In the genomic region with DNA sequence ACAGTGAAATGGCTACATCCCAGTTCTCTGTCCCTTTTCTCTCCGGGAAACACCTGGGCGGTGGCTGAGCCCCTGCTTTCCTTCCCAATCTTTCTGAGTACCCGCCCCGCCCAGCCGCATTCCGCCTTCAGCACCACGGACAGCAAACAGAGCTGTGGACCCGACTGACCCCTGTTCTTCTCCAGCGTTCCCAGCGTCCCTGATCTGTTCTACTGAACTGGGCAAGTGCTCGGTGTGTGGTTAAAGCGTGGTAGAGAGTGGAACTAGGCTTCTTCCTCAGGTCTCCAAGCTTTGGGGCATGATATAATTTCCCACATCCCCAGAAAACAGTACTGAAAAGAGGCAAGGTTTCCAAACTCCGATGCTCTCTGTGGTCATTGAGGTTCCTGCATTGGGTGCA, we compare ENCODE assay signal across 8 mouse cellular contexts. TPM values are rescaled to one million over a fixed set of nuclear protein-coding genes. Genes with fewer than 3 reads are reported as not detected.
DNase-seq lines count a peak whose midpoint lies in the region; ATAC-seq and TF ChIP-seq lines count a peak whose summit lies in the region.

No protein-coding gene starts in this region.

- H3K9ac ChIP-seq in forebrain, embryonic 12.5 days: peak overlapping the region; percentile 68
- peak overlapping the region; percentile 68 for H3K9ac ChIP-seq in hindbrain, postnatal 0 days (replicated peaks; ENCODE audit: low read length)
- H3K9ac ChIP-seq in liver, embryonic 15.5 days: no peak overlapping the region
- peak overlapping the region; percentile 84 for H3K9ac ChIP-seq in neural tube, embryonic 13.5 days

- H3K27me3 ChIP-seq in forebrain, embryonic 12.5 days: peaks cover 6% of the 10 kb centered on the region; the same call in 1 of the 2 replicates
- no peaks in the 10 kb centered on the region for H3K27me3 ChIP-seq in hindbrain, postnatal 0 days (ENCODE audit: insufficient read depth, low read length)
- peaks cover 40% of the 10 kb centered on the region for H3K27me3 ChIP-seq in liver, embryonic 15.5 days
- no peaks in the 10 kb centered on the region for H3K27me3 ChIP-seq in neural tube, embryonic 13.5 days

- 1% methylated on average over 13 of the region's 13 CpGs for WGBS in forebrain, embryonic 12.5 days
- WGBS in hindbrain, postnatal 0 days: under 1% methylated on average over 13 of the region's 13 CpGs
- 1% methylated on average over 13 of the region's 13 CpGs for WGBS in liver, embryonic 15.5 days (ENCODE audit: insufficient replicate concordance)
- 2% methylated on average over 13 of the region's 13 CpGs for WGBS in neural tube, embryonic 13.5 days

- H3K4me2 ChIP-seq in forebrain, embryonic 12.5 days: peak overlapping the region; percentile 90
- H3K4me2 ChIP-seq in hindbrain, postnatal 0 days (ENCODE audit: low read depth, low read length): peak overlapping the region; percentile 79
- H3K4me2 ChIP-seq in liver, embryonic 15.5 days: peak overlapping the region; percentile 99
- H3K4me2 ChIP-seq in neural tube, embryonic 13.5 days: peak overlapping the region; percentile 93

- H3K9me3 ChIP-seq in forebrain, embryonic 12.5 days: no peaks in the 10 kb centered on the region
- no peaks in the 10 kb centered on the region for H3K9me3 ChIP-seq in hindbrain, postnatal 0 days (ENCODE audit: low read length)
- no peaks in the 10 kb centered on the region for H3K9me3 ChIP-seq in liver, embryonic 15.5 days (replicated peaks)
- H3K9me3 ChIP-seq in neural tube, embryonic 13.5 days: no peaks in the 10 kb centered on the region

- H3K4me1 ChIP-seq in forebrain, embryonic 12.5 days: peaks cover 29% of the 10 kb centered on the region
- H3K4me1 ChIP-seq in hindbrain, postnatal 0 days (ENCODE audit: insufficient read depth, low read length): peaks cover 13% of the 10 kb centered on the region
- peaks cover 25% of the 10 kb centered on the region for H3K4me1 ChIP-seq in liver, embryonic 15.5 days (replicated peaks)
- H3K4me1 ChIP-seq in neural tube, embryonic 13.5 days (replicated peaks): peaks cover 35% of the 10 kb centered on the region

- ATAC-seq in CD4-positive, CD25-positive, alpha-beta regulatory T cell, adult 4 months: no peak
- ATAC-seq in forebrain, embryonic 12.5 days (ENCODE audit: low FRiP score): no peak
- ATAC-seq in hindbrain, postnatal 0 days: no peak
- peak; percentile 27; the same call in 1 of the 2 replicates for ATAC-seq in liver, embryonic 15.5 days (ENCODE audit: insufficient read depth)
- ATAC-seq in neural tube, embryonic 13.5 days (ENCODE audit: low read depth): no peak
- ATAC-seq in activated CD4-positive, CD25-positive, alpha-beta regulatory T cell, adult 4 months: no peak

- DNase-seq in CD4-positive, CD25-positive, alpha-beta regulatory T cell, adult 2 months (ENCODE audit: low read depth, low spot score): peak; percentile 40
- DNase-seq in ZHBTc4 (ENCODE audit: low read depth, low spot score): peak; percentile 84
- no peak for DNase-seq in hindbrain, postnatal 0 days (ENCODE audit: low spot score)

- H3K4me3 ChIP-seq in forebrain, embryonic 12.5 days (replicated peaks): peak overlapping the region; percentile 73
- peak overlapping the region; percentile 78 for H3K4me3 ChIP-seq in hindbrain, postnatal 0 days (ENCODE audit: low read length)
- H3K4me3 ChIP-seq in liver, embryonic 15.5 days (replicated peaks): peak overlapping the region; percentile 60
- peak overlapping the region; percentile 84 for H3K4me3 ChIP-seq in neural tube, embryonic 13.5 days

- no peaks in the 10 kb centered on the region for H3K36me3 ChIP-seq in forebrain, embryonic 12.5 days (replicated peaks)
- H3K36me3 ChIP-seq in hindbrain, postnatal 0 days (ENCODE audit: insufficient read depth, low read length): no peaks in the 10 kb centered on the region
- H3K36me3 ChIP-seq in liver, embryonic 15.5 days (replicated peaks): no peaks in the 10 kb centered on the region
- no peaks in the 10 kb centered on the region for H3K36me3 ChIP-seq in neural tube, embryonic 13.5 days

- TF ChIP-seq CTCF in hindbrain, postnatal 0 days (IDR thresholded peaks at IDR 0.05; ENCODE audit: low read depth): no peak

- H3K27ac ChIP-seq in forebrain, embryonic 12.5 days: no peak overlapping the region
- peak overlapping the region; percentile 66; the same call in 1 of the 2 replicates for H3K27ac ChIP-seq in hindbrain, postnatal 0 days
- H3K27ac ChIP-seq in liver, embryonic 15.5 days (replicated peaks): no peak overlapping the region
- H3K27ac ChIP-seq in neural tube, embryonic 13.5 days (replicated peaks): 0 out of 2 replicates have a peak overlapping the region, but pooled peaks have one; percentile 29

RNA-seq across cellular contexts. Expression of gene Hcn3, which starts 0.8 kb away (rescaled TPM):
- polyA plus RNA-seq in CD4-positive, CD25-positive, alpha-beta regulatory T cell, adult 4 months (2017; shearing (Covaris generic)): 1 to 10 TPM; 1.3 to 2.4 TPM
- polyA plus RNA-seq in forebrain, embryonic 12.5 days (2016; fragmentation: Nextera tagmentation; extraction: Ambion mirVana): 11.2 and 15.1 TPM in 2 replicates
- 83.8 and 85.7 TPM in 2 replicates for total RNA-seq in hindbrain, postnatal 0 days (2014; rRNA removed)
- polyA plus RNA-seq in hindbrain, postnatal 0 days (2015; fragmentation: Nextera tagmentation; extraction: Ambion mirVana): 33.5 and 38.1 TPM in 2 replicates
- polyA plus RNA-seq in liver, embryonic 15.5 days (2015; fragmentation: Nextera tagmentation; extraction: Ambion mirVana): 0.43 and 0.45 TPM in 2 replicates
- 34.6 and 35.6 TPM in 2 replicates for polyA plus RNA-seq in neural tube, embryonic 13.5 days (2015; fragmentation: Nextera tagmentation; extraction: Ambion mirVana)
- under 1 TPM; 0.50 to 0.69 TPM for polyA plus RNA-seq in activated CD4-positive, CD25-positive, alpha-beta regulatory T cell, adult 4 months (2017; shearing (Covaris generic))

RNA-seq across cellular contexts. Expression of gene Clk2, which starts 5.4 kb away (rescaled TPM):
- polyA plus RNA-seq in CD4-positive, CD25-positive, alpha-beta regulatory T cell, adult 4 months (2017; shearing (Covaris generic)): 10 to 100 TPM; 15.7 to 23.0 TPM
- polyA plus RNA-seq in forebrain, embryonic 12.5 days (2016; fragmentation: Nextera tagmentation; extraction: Ambion mirVana): 41.1 and 42.5 TPM in 2 replicates
- 36.3 and 43.1 TPM in 2 replicates for total RNA-seq in hindbrain, postnatal 0 days (2014; rRNA removed)
- 13.3 and 13.7 TPM in 2 replicates for polyA plus RNA-seq in hindbrain, postnatal 0 days (2015; fragmentation: Nextera tagmentation; extraction: Ambion mirVana)
- 8.5 and 10.1 TPM in 2 replicates for polyA plus RNA-seq in liver, embryonic 15.5 days (2015; fragmentation: Nextera tagmentation; extraction: Ambion mirVana)
- polyA plus RNA-seq in neural tube, embryonic 13.5 days (2015; fragmentation: Nextera tagmentation; extraction: Ambion mirVana): 27.5 and 30.6 TPM in 2 replicates
- 10 to 100 TPM; 12.4 to 18.5 TPM for polyA plus RNA-seq in activated CD4-positive, CD25-positive, alpha-beta regulatory T cell, adult 4 months (2017; shearing (Covaris generic))

RNA-seq across cellular contexts. Expression of gene Scamp3, which starts 18.1 kb away (rescaled TPM):
- 100 to 1,000 TPM; 177 to 239 TPM for polyA plus RNA-seq in CD4-positive, CD25-positive, alpha-beta regulatory T cell, adult 4 months (2017; shearing (Covaris generic))
- 89.7 and 94.4 TPM in 2 replicates for polyA plus RNA-seq in forebrain, embryonic 12.5 days (2016; fragmentation: Nextera tagmentation; extraction: Ambion mirVana)
- total RNA-seq in hindbrain, postnatal 0 days (2014; rRNA removed): 60.4 and 77.5 TPM in 2 replicates
- 139 and 143 TPM in 2 replicates for polyA plus RNA-seq in hindbrain, postnatal 0 days (2015; fragmentation: Nextera tagmentation; extraction: Ambion mirVana)
- polyA plus RNA-seq in liver, embryonic 15.5 days (2015; fragmentation: Nextera tagmentation; extraction: Ambion mirVana): 53.0 and 53.7 TPM in 2 replicates
- polyA plus RNA-seq in neural tube, embryonic 13.5 days (2015; fragmentation: Nextera tagmentation; extraction: Ambion mirVana): 129 and 135 TPM in 2 replicates
- 100 to 1,000 TPM; 160 to 182 TPM for polyA plus RNA-seq in activated CD4-positive, CD25-positive, alpha-beta regulatory T cell, adult 4 months (2017; shearing (Covaris generic))

RNA-seq across cellular contexts. Expression of gene Pklr, which starts 23.3 kb away (rescaled TPM):
- polyA plus RNA-seq in CD4-positive, CD25-positive, alpha-beta regulatory T cell, adult 4 months (2017; shearing (Covaris generic)): not detected
- polyA plus RNA-seq in forebrain, embryonic 12.5 days (2016; fragmentation: Nextera tagmentation; extraction: Ambion mirVana): 0.09 and 0.22 TPM in 2 replicates
- total RNA-seq in hindbrain, postnatal 0 days (2014; rRNA removed): not detected in 2 replicates
- 0.10 and 0.21 TPM in 2 replicates for polyA plus RNA-seq in hindbrain, postnatal 0 days (2015; fragmentation: Nextera tagmentation; extraction: Ambion mirVana)
- 102 and 104 TPM in 2 replicates for polyA plus RNA-seq in liver, embryonic 15.5 days (2015; fragmentation: Nextera tagmentation; extraction: Ambion mirVana)
- 0.14 and 0.46 TPM in 2 replicates for polyA plus RNA-seq in neural tube, embryonic 13.5 days (2015; fragmentation: Nextera tagmentation; extraction: Ambion mirVana)
- not detected for polyA plus RNA-seq in activated CD4-positive, CD25-positive, alpha-beta regulatory T cell, adult 4 months (2017; shearing (Covaris generic))

RNA-seq across cellular contexts. Expression of gene Fam189b, which starts 23.7 kb away (rescaled TPM):
- polyA plus RNA-seq in CD4-positive, CD25-positive, alpha-beta regulatory T cell, adult 4 months (2017; shearing (Covaris generic)): 100 to 1,000 TPM; 209 to 296 TPM
- polyA plus RNA-seq in forebrain, embryonic 12.5 days (2016; fragmentation: Nextera tagmentation; extraction: Ambion mirVana): 25.6 and 26.3 TPM in 2 replicates
- 15.2 and 19.7 TPM in 2 replicates for total RNA-seq in hindbrain, postnatal 0 days (2014; rRNA removed)
- polyA plus RNA-seq in hindbrain, postnatal 0 days (2015; fragmentation: Nextera tagmentation; extraction: Ambion mirVana): 29.1 and 29.2 TPM in 2 replicates
- 2.4 and 2.9 TPM in 2 replicates for polyA plus RNA-seq in liver, embryonic 15.5 days (2015; fragmentation: Nextera tagmentation; extraction: Ambion mirVana)
- 38.9 and 49.9 TPM in 2 replicates for polyA plus RNA-seq in neural tube, embryonic 13.5 days (2015; fragmentation: Nextera tagmentation; extraction: Ambion mirVana)
- 100 to 1,000 TPM; 158 to 168 TPM for polyA plus RNA-seq in activated CD4-positive, CD25-positive, alpha-beta regulatory T cell, adult 4 months (2017; shearing (Covaris generic))

Comparison
In these comparisons a context has a peak if more than half of its experiments do, and no peak if none do; other contexts are left out.
1. H3K27ac ChIP-seq: peak in hindbrain, postnatal 0 days (single experiment) and neural tube, embryonic 13.5 days (single experiment); none in forebrain, embryonic 12.5 days (single experiment) and liver, embryonic 15.5 days (single experiment).
2. Peak in every context shown above with its lines, with median percentiles within 50 percentile points of each other: H3K4me2 ChIP-seq and H3K4me3 ChIP-seq.